Mouse (Mus musculus) gastrocnemius, postnatal 36 days (tissue): ENCODE results near the gene Vkorc1l1. TPM values are rescaled to one million over a fixed set of nuclear protein-coding genes. Genes with fewer than 3 reads are reported as not detected.
A peak's percentile ranks its signal among the peaks of the same experiment; 100 is the strongest.
"Not testable (repeated sequence)": the region's sequence is repeated elsewhere in the genome, so short reads cannot be mapped to it uniquely, and the experiment has no call there.

ENCODE experiments used
- DNase-seq, 2 experiments: peaks; one replicate each; pipeline ENCODE4 v3.0.0; 2022
- intact Hi-C: fragments of 180-260 bp; cut with DNase I; formaldehyde crosslinking; loops from one replicate; pipeline ENCODE4 v1.15.1; 2025
- long read RNA-seq, 2 experiments: library from polyadenylated mRNA; stranded (forward); transcript quantifications; one replicate each; pipeline ENCODE4 v2.0.0; 2021
- total RNA-seq, 2 experiments: library from RNA; stranded (reverse); gene quantifications; 2 replicates each; pipeline ENCODE4 v1.2.3; 2021

The Vkorc1l1 gene
- total RNA-seq, result 10 to 100 TPM; 20.2 to 22.1 TPM
- long read RNA-seq, experiment 1, full-length matches to known transcripts, result 27 of 30 reads
- long read RNA-seq, experiment 1, partial matches to known transcripts, result 0 of 30 reads
- long read RNA-seq, experiment 1, other reads (novel, unspliced or antisense), result 3 of 30 reads
- long read RNA-seq, experiment 2, full-length matches to known transcripts, result 19 of 21 reads
- long read RNA-seq, experiment 2, partial matches to known transcripts, result 0 of 21 reads
- long read RNA-seq, experiment 2, other reads (novel, unspliced or antisense), result 2 of 21 reads

DNA sequence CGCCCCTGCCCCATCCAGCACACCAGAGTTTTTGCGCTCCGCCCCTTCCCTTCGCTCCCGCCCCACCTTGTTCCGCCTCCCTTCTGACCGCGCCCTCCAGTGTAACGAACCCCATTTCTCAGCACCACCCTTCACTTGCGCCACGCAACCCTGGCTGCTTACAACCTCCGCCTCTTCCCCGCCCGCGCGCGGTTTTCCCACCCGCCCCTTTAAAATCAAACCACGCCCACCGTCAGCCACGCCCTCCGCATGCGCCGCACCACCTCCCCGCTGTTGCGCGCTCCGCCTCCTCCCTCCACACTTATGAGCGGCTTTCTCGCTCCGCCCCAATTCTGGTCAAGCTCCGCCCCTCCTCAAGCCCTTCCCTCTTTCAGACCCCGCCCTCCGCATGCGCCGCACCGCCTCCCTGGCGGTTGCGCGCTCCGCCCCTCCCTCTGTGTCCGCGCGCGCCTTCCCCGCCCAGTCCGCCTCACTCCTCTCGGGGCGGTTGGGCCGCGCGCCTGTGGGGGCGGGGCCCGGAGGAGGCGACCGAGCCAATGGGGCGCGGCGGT, at the start of gene Vkorc1l1:
TSS of gene Vkorc1l1 (plus strand) at position 476 of the 551 bp plus-strand sequence.
- intact Hi-C loops, result no loop called here
- peak; percentile 98 for DNase-seq

DNA sequence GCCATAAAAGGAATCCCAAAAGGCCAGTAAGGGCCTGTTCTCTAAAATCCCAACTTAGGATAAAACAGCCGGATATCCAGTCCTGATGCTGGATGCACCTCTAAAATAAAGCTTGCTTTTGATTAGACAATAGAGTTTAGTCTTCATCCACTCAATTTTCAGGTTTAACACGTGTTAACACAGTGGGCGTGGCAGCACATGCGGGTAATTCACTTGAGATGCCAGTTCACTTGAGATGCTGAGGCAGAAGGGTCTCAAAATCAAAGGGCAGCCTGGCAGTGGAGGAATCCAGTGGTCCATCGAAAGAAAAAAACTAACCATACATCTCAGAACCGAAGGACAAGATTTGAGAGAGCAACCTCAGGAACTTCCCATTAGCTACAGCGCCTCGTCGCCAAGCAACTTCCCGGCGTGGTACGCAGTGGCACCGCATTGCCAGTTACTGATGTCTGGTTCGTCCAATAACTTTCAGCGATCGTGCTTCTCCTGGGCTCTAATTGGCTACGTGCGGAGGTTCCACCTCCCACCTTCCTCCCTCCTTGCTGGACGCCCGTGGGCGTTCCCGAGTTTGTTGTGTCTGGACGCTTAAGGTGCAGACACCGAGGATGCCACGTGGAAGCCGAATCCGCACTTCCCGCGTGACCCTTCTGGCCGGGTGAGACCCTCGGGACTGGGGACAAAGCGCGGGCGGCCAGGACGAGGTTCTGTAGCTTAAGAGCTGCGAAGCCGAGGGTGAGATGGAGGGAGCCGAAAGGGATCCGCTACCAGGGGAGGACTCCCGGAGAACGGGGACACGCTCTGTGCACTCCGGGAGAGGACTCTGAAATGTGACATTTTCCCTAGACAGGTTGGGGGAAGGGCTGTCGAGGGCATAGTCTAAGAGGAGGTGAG, 46.3 kb upstream of the Vkorc1l1 start, which contains the start of gene Zbed5:
TSS of gene Zbed5 (plus strand) at position 526 of the 891 bp plus-strand sequence.
- intact Hi-C loops, result no loop called here
- peak; percentile 74 to 76 for DNase-seq

DNA sequence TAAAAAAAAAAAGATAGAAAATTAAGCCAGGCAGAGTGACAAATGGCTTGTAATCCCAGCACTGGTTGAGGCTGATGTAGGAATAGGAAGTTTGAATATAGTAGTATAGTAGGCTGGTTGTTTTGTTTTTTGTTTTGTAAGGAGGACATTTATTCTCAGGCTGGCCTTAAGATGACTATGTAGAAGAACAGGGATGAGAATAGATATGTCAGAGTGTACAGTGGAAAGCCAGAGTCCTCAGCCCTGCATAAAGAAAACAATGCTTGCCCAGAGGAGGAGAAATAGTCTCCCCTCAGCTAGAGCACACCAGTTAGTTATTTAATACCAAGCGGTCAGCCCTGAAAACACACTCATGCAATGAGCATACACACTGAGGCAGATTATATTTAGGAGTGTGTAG, 43.3 kb upstream of the Vkorc1l1 start, which contains the start of gene Phkg1:
TSS of gene Phkg1 (minus strand) at position 101 of the 400 bp plus-strand sequence.
- intact Hi-C loops, result no loop called here
- no peak for DNase-seq

DNA sequence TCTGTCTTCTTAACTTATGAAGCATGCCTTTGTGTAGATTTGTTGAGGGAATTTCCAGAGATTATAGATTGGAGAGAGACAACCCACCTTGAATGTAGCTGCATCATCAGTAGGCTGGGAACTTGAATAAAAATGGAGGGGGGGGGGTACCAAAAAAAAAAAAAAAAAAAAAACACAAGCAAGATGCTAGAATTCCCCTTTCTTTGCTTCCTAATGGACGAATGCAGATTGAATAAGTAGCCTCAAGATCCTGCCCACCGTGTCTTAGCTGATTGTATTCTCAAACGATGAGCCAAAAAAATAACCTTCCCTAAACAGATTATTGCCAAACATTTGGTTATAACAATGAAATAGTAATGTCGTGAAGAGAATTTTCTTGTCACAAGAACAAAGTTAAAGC, 34.0 kb upstream of the Vkorc1l1 start:
- intact Hi-C loops, result no loop called here

DNA sequence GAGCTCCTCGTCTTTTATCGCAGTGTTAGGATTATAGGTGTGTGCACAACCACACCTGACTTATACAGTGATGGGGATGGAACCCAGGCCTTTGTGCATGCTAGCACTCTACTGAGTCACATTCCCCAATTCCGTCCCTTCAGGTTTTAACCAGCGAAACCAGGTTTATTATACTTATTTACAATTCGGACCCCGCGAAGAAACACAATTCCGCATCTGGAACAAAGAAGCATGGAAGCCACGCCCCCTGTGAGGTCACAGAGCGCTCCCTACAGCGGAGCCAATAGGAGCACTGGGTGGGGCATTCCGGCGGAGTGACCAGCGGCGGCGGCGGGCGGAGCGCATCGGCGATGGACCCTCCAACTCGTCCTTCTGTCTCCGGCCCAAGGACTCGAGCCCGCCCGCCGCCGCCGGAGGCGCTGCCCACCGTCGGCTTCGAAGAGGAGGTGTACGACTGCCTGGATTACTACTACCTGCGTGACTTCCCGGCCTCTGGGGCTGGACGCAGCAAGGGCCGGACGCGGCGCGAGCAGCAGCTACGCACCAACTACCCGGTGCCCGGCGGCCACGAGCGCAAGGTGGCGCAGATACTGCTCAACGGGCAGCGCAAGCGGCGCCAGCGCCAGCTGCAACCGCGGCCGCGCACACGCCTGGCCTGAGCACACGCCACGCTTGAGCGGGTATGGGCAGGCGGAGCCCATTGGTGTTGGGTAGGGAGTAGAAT, 33.4 kb upstream of the Vkorc1l1 start, which contains the start of gene Nupr1l:
TSS of gene Nupr1l (plus strand) at position 299 of the 724 bp plus-strand sequence.
- intact Hi-C loops, result no loop called here
- DNase-seq, result peak; percentile 80 to 85

More for the DNA sequence above, 34.0 kb upstream of the Vkorc1l1 start:
- no peak for DNase-seq

DNA sequence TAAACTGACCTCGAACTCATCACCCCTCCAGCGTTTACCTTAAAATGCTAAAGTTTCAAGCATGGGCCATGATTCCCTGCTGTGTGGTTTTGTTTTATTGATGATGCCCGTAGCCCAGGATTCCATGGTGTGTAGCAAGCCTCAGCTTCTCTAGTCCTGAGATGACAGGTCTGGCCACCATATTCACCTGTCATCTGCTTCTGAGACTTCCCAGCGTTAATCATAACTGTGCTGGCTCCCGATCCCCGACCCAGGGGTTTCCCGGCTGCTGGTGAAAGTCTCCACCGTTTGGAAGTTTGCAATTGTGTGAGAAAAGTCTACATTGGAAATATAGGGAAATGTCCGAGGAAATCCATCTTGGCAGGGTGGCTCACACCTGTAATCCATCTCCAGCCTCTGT, 32.6 kb upstream of the Vkorc1l1 start:
- intact Hi-C loops, result no loop called here
- DNase-seq, result no peak

DNA sequence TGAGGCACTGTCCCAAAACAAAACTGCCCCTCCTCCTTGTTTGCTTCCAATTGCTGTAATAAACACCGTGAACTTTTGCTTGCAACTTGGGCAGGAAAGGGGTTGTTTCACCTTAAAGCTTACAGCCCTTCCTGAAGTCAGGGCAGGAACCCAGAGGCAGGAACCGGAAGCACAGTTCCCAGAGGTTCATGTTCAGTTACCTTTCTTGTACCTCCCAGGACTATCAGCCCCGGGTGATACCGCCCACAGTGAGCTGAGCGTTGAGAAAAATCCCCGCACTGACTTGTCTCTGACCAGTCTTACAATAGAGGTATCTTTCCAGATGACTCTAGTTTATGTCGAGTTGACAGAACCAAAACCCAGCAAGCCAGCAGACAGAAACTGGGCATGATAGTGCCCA, 32.2 kb upstream of the Vkorc1l1 start:
- DNase-seq, result no peak
- intact Hi-C loops, result no loop called here

DNA sequence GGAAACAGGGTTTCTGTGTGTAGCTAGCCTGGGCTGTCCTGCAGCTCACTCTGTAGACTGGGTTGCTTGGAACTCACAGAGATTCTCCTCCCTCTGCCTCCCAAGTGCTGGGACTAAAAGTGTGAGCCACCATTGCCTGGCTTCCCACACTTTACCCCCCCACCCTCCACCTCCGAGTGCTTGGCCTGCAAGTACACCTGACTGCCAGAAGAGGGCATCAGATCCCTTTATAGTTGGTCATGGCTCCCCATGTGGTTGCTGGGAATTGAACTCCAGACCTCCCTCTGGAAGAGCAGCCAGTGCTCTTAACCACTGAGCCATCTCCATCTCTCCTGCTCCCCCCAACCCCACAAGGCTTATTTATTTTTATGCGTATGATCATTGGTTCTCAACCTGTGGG, 27.7 kb upstream of the Vkorc1l1 start:
- no peak for DNase-seq
- intact Hi-C loops, result loop anchor here (5.0 to 10.0 kb wide), 2 partner anchors 63 to 241 kb away; no protein-coding TSS in a partner anchor

DNA sequence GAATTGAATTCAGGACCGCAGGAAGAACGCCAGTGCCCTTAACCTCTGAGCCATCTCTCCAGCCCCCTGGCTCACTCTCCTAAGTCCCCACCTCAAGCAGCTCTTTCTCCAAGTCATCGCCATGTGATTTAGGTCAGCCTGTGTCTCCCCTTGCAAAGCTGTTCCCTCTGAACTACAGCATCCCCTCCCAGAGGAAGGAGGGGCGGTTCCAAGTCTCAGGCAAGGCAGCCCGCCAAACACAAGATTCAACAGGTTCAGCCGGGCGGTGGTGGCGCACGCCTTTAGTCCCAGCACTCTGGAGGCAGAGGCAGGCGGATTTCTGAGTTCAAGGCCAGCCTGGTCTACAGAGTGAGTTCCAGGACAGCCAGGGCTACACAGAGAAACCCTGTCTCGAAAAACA, 26.3 kb upstream of the Vkorc1l1 start:
- DNase-seq, result not testable (repeated sequence)
- intact Hi-C loops, result loop anchor here (10.0 kb wide), 1 partner anchor 239 kb away; no protein-coding TSS in a partner anchor

DNA sequence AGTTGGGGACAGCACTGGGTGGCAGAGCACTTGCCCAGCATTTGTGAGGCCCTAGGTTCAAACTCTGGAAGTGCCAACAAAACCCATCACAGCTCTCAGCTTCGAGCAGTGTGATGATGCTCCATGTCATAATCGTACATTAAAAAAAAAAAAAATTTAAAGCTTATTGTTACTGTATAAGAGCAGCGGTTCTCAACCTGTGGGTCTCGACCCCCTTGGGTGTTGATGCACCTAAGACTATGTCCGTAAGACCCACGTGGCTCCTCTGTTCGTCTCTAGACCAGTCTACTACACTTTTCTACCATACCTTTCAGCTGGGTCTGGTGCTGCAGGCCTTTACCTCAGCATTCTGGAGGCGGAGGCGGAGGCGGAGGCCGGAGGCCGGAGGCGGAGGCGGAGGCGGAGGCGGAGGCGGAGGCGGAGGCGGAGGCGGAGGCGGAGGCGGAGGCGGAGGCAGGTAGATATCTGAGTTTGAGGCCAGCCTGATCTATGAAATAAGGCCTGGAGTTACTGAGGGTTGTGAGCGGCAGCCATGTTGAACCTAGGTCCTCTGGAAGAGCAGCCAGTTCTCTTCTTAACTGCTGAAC, 23.6 kb upstream of the Vkorc1l1 start:
- intact Hi-C loops, result loop anchor here (10.0 kb wide), 1 partner anchor 237 kb away; no protein-coding TSS in a partner anchor
- no peak for DNase-seq

DNA sequence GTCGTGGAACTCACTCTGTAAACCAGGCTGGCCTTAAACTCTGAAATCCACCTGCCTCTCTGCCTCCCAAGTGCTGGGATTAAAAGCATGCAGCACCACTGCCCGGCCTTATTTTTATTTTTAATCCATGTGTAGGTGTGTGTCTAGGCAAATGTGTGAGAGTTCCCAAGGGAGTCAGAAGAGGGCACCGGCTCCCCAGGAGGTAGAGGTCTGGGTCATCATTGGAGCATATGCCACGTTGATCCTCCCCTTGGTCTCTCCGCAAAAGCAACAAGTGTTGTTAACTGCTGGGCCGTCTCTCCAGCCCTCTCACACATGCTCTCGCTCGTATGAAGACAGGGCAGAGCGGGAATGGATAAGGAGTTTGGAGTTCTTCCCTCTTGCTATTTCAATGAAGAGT, 23.0 kb upstream of the Vkorc1l1 start:
- no peak for DNase-seq
- intact Hi-C loops, result loop anchor here (10.0 kb wide), 1 partner anchor 236 kb away; no protein-coding TSS in a partner anchor

DNA sequence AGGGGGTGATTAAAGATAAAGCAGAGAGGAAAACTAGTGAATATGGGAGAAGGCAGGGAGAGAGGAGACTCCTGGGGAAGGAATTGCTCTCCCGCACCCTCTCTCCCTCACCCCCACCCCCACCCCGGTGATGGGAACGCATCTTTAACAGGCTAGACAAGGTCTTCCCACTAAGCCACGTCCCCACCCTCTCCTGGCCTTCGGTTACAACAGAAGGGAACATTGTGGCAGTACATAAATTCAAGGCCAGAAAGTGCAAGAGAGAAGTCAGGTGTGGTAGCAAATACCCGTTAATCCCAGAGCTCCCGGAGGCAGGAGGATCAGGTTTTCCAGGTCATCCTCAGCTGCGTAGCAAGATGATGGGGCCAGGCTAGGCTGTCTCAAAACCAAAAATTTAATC, 22.4 kb upstream of the Vkorc1l1 start:
- intact Hi-C loops, result loop anchor here (10.0 kb wide), 1 partner anchor 235 kb away; no protein-coding TSS in a partner anchor
- no peak for DNase-seq

DNA sequence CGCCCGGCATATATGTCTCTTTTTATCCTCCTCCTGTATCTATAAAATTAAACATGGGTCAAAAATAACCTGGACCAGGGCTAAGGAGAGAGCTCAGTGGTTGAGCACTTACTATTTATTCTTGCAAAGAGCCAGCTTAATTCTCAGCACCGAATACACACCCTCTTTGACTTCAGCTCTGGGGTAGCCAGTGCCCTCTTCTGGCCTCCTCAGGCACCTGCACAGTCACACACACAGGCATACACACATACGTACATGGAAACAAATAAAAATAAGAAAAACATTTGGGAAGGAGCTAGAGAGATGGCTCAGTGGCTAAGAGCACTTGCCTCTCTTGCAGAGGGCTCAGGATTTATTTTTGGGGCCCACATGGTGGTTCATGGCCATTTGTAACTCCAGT, 19.8 kb upstream of the Vkorc1l1 start:
- intact Hi-C loops, result no loop called here
- DNase-seq, result no peak

DNA sequence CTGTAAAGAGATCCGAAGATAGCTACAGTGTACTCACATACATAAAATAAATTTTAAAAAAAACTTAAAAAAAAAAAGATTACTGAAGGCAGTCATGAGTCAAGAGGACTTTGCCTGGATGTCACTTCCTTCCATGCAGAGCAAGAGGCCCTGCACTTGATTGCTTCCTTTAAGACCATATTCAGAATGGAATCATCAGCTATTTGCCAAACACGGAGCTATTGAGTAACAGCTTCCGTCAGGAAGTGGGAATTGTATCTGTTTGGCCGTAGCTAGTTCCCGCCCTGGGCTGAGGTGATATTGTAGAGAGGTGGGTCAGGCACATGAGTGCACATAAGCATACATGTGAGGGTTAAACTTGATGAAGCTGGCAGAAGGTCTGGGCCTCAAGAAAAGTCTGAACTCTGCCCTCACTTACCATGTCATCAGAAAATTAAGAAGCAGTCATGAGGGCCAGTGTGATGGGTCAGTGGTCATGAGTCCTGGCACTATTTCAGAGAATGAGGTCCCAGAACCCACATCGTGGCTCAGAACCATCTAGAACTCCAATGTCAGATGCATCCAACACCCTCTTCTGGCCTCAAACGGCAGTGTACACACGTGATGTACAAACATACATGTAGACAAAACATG, 16.8 kb upstream of the Vkorc1l1 start:
- no peak for DNase-seq
- intact Hi-C loops, result no loop called here

DNA sequence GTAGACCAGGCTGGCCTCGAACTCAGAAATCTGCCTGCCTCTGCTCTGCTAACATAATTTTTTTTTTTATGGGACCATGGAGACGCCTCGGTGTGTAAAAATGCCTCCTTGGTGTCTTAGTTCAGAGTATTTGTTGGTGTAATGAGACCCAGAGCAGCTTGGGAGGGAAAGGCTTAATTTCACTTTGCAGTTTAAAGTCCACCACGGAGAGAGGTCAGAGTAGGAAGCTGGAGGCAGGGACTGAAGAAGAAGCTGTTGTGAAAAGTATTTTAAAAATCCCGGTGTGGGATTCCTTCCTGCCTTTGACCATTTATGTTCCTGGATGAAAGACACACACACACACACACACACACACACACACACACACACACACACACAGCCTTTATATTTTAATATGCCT, 15.8 kb upstream of the Vkorc1l1 start:
- DNase-seq, result no peak
- intact Hi-C loops, result no loop called here

DNA sequence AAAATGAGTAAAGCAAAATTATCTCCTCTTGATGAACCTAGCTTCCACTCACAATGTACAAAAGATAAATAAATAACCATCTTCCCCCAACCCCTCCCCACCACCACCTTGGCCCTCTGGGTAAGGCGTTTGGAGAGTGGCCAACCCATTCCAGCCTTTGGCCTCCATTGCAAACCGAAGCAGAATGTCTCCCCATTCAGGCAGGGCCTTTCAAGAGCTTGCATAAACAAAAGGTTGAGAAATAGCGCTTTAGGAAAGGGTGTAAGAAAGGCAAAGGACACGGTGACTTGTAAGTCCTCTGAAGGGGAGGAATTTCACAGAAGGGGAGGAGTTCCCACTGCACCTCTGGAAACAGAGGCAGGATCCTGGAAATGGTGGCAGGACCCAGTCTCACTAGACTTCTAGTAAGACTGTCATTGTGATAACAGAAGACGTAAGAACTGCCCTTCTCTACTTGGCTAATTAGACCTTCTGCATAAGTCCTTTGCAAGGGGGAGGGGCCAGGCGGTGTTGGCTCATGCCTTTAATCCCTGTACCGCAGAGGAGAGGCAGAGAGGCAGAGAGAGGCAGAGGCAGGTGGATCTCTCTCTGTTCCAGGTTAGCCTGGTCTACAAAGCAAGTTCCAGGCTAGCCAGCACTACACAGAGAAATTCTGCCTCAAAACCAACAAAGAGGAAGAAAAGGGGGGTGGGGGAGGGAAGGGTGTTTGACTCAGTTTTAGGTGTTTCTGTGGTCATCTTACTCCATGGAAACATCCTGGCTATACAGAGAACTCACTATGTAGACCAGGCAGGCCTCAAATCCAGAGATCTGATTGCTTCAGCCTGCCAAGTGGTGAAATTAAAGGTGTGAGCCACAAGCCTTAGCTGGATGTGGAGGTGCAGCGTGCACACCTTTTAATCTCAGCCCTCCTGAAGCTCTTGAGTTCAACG, 11.6 kb upstream of the Vkorc1l1 start:
- no peak for DNase-seq
- intact Hi-C loops, result no loop called here

DNA sequence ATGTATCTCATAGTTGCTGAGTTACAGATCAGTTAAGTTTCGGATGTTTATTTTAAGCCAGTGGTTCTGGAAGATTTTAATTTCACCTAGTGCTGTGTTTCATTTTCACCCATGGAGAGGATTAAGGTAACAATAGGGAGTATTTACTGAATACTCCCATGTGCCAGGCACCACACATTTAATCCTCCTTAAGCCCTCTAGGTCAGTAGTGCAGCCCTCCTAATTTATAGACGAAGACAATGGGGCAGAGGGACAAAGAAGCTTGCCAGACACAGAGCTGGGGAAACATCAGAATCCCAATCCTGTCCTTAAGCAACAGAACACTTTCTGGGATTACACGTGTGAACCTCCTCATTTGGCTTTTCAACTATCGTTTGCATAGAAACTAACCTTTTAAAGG, 4.8 kb upstream of the Vkorc1l1 start:
- intact Hi-C loops, result no loop called here

DNA sequence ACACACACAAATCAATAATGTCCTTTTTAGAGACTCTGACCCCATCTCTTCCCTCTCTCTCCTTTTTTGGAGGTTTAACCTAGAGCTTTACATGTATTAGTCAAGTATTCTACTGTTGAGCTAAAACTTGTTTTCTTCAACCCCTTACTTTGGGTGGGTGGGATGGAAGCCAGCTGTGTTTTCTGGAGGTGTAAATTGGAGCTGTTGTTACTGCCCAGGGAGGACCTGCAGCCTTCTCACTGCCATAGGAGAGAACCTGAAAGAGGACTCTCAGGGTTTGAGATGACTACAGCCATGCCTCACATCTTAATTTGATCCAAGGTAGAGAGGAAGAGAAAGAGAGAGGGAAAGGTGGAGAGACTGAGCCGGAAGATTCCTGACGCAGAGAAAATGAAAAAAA, 1.5 kb upstream of the Vkorc1l1 start:
- DNase-seq, result no peak
- intact Hi-C loops, result no loop called here

More for the DNA sequence above, 4.8 kb upstream of the Vkorc1l1 start:
- DNase-seq, result no peak
